Mouse (Mus musculus) 3T3-L1 (cell line): ENCODE results near the gene Ggt6.
"Not testable (repeated sequence)": the region's sequence is repeated elsewhere in the genome, so short reads cannot be mapped to it uniquely, and the experiment has no call there.

Source experiments
- DNase-seq: peaks from one replicate; pipeline ENCODE4 v3.0.0-alpha.2; 2015; ENCODE audit warnings: low read depth, low spot score

Ggt6 gene

GRCm38 (mm10) chr11:72410521-72411092 is 24.7 kb upstream of the Ggt6 start:
- no peak for DNase-seq

GRCm38 (mm10) chr11:72411093-72411921 is 24.0 kb upstream of the Ggt6 start, which contains the start of gene Smtnl2:
Gene Smtnl2 (minus strand): TSS chr11:72411713.
- DNase-seq, result no peak

GRCm38 (mm10) chr11:72411945-72412344 is 23.4 kb upstream of the Ggt6 start:
- DNase-seq, result no peak

GRCm38 (mm10) chr11:72413016-72413415 is 22.3 kb upstream of the Ggt6 start:
- no peak for DNase-seq

GRCm38 (mm10) chr11:72413601-72414190 is 21.6 kb upstream of the Ggt6 start:
- no peak for DNase-seq

GRCm38 (mm10) chr11:72415155-72415554 is 20.2 kb upstream of the Ggt6 start:
- no peak for DNase-seq

- no peak for DNase-seq
These were observed 18.7 kb upstream of the Ggt6 start for GRCm38 (mm10) chr11:72416666-72417065.

GRCm38 (mm10) chr11:72417376-72417775 is 17.9 kb upstream of the Ggt6 start:
- no peak for DNase-seq

GRCm38 (mm10) chr11:72418227-72418626 is 17.1 kb upstream of the Ggt6 start:
- no peak for DNase-seq

GRCm38 (mm10) chr11:72419006-72419405 is 16.3 kb upstream of the Ggt6 start:
- DNase-seq, result no peak

GRCm38 (mm10) chr11:72420460-72421122 is 14.7 kb upstream of the Ggt6 start:
- DNase-seq, result no peak

GRCm38 (mm10) chr11:72421518-72422278 is 13.6 kb upstream of the Ggt6 start:
- no peak for DNase-seq

- peak; percentile 60 for DNase-seq
These were observed 11.6 kb upstream of the Ggt6 start for GRCm38 (mm10) chr11:72423686-72424085.

- no peak for DNase-seq
These were observed 10.1 kb upstream of the Ggt6 start for GRCm38 (mm10) chr11:72425201-72425600.

GRCm38 (mm10) chr11:72426884-72427283 is 8.4 kb upstream of the Ggt6 start:
- DNase-seq, result peak; percentile 24

GRCm38 (mm10) chr11:72428694-72429093 is 6.6 kb upstream of the Ggt6 start:
- peak; percentile 72 for DNase-seq

GRCm38 (mm10) chr11:72429288-72429690 is 6.0 kb upstream of the Ggt6 start:
- DNase-seq, result peak; percentile 88

- DNase-seq, result not testable (repeated sequence)
These were observed 4.8 kb upstream of the Ggt6 start for GRCm38 (mm10) chr11:72430311-72431068.

- peak; percentile 27 for DNase-seq
These were observed 344 bp downstream of the Ggt6 start for GRCm38 (mm10) chr11:72435694-72436045.

- no peak for DNase-seq
These were observed 945 bp downstream of the Ggt6 start for GRCm38 (mm10) chr11:72436271-72436670.
